Mouse (Mus musculus) liver (tissue): Measurements from ENCODE around the gene Lrrc30.

ENCODE experiments used
- DNase-seq: peaks from one replicate; pipeline ENCODE4 v3.0.0-alpha.2; 2020; ENCODE audit warnings: mixed read lengths

The Lrrc30 gene

GRCm38 (mm10) chr17:67632676-67633339, at the start of gene Lrrc30:
Lrrc30 (minus strand) TSS chr17:67632723.
- no peak for DNase-seq

- no peak for DNase-seq
Measured at GRCm38 (mm10) chr17:67681084-67681483, 48.6 kb upstream of the Lrrc30 start.

GRCm38 (mm10) chr17:67678576-67678975, 46.1 kb upstream of the Lrrc30 start:
- no peak for DNase-seq

- peak; percentile 57 for DNase-seq
Measured at GRCm38 (mm10) chr17:67667981-67668380, 35.5 kb upstream of the Lrrc30 start.

- DNase-seq = no peak
Measured at GRCm38 (mm10) chr17:67666981-67667380, 34.5 kb upstream of the Lrrc30 start.

GRCm38 (mm10) chr17:67664299-67664698, 31.8 kb upstream of the Lrrc30 start:
- DNase-seq = no peak

GRCm38 (mm10) chr17:67651506-67651905, 19.0 kb upstream of the Lrrc30 start:
- peak; percentile 25 for DNase-seq

- no peak for DNase-seq
Measured at GRCm38 (mm10) chr17:67641627-67642026, 9.1 kb upstream of the Lrrc30 start.

- DNase-seq = no peak
Measured at GRCm38 (mm10) chr17:67638119-67638810, 5.7 kb upstream of the Lrrc30 start.

- DNase-seq = no peak
Measured at GRCm38 (mm10) chr17:67636951-67637350, 4.4 kb upstream of the Lrrc30 start.

GRCm38 (mm10) chr17:67636304-67636703, 3.8 kb upstream of the Lrrc30 start:
- DNase-seq = no peak

GRCm38 (mm10) chr17:67629746-67630145, 2.8 kb downstream of the Lrrc30 start:
- no peak for DNase-seq

- no peak for DNase-seq
Measured at GRCm38 (mm10) chr17:67629211-67629657, 3.3 kb downstream of the Lrrc30 start.

- no peak for DNase-seq
Measured at GRCm38 (mm10) chr17:67628475-67628874, 4.0 kb downstream of the Lrrc30 start.

GRCm38 (mm10) chr17:67625431-67625830, 7.1 kb downstream of the Lrrc30 start:
- no peak for DNase-seq

GRCm38 (mm10) chr17:67619001-67619400, 13.5 kb downstream of the Lrrc30 start:
- DNase-seq = no peak

- DNase-seq = no peak
Measured at GRCm38 (mm10) chr17:67614381-67614780, 18.1 kb downstream of the Lrrc30 start.

- DNase-seq = no peak
Measured at GRCm38 (mm10) chr17:67612576-67612975, 19.9 kb downstream of the Lrrc30 start.

- no peak for DNase-seq
Measured at GRCm38 (mm10) chr17:67612151-67612550, 20.4 kb downstream of the Lrrc30 start.

- DNase-seq = no peak
Measured at GRCm38 (mm10) chr17:67604446-67604845, 28.1 kb downstream of the Lrrc30 start.

- DNase-seq = no peak
Measured at GRCm38 (mm10) chr17:67602556-67602955, 30.0 kb downstream of the Lrrc30 start.

GRCm38 (mm10) chr17:67584937-67585579, 47.5 kb downstream of the Lrrc30 start:
- peak; percentile 59 for DNase-seq

GRCm38 (mm10) chr17:67584533-67584932, 48.0 kb downstream of the Lrrc30 start:
- DNase-seq = no peak

GRCm38 (mm10) chr17:67583422-67583821, 49.1 kb downstream of the Lrrc30 start:
- no peak for DNase-seq
